Comparison of ENCODE assay signal across 18 mouse cellular contexts in genomic region chr10:119463345-119463744, GRCm38 (mm10). TPM values are rescaled to one million over a fixed set of nuclear protein-coding genes. Genes with fewer than 3 reads are reported as not detected.
"Had no signal": no experiment of that assay in that cellular context is flagged by ENCODE, and none has a peak within 500 bp of the region (broad histone marks: within the 10 kb centered on the region; RNA-seq: fewer than 3 reads in every experiment).

No protein-coding gene starts in this region.

- H3K4me3 ChIP-seq: layer of hippocampus, adult 2 months; limb, embryonic 13.5 days; liver, embryonic 15.5 days; midbrain, embryonic 10.5 days; myocyte; neural tube, embryonic 15.5 days had no signal

- H3K27me3 ChIP-seq: limb, embryonic 13.5 days; liver, embryonic 15.5 days; neural tube, embryonic 15.5 days had no signal

- H3K27ac ChIP-seq: kidney, postnatal 0 days; layer of hippocampus, adult 2 months; limb, embryonic 13.5 days; liver, embryonic 15.5 days; midbrain, embryonic 10.5 days; neural tube, embryonic 15.5 days had no signal

- H3K9ac ChIP-seq: limb, embryonic 13.5 days; liver, embryonic 15.5 days; lung, embryonic 14.5 days; neural tube, embryonic 15.5 days had no signal

- H3K36me3 ChIP-seq: limb, embryonic 13.5 days; liver, embryonic 15.5 days; midbrain, embryonic 10.5 days; neural tube, embryonic 15.5 days had no signal

- H3K4me1 ChIP-seq: liver, embryonic 15.5 days; neural tube, embryonic 15.5 days had no signal

- DNase-seq: kidney, adult 9 months; kidney, postnatal 4 days; left cerebral cortex, postnatal 4 days; lung, embryonic 14.5 days; lung, postnatal 10 days; lung, postnatal 4 days; midbrain, embryonic 14.5 days; right cerebral cortex, postnatal 4 days; spleen, adult 18-20 months; thymus, postnatal 36 days had no signal

- H3K4me2 ChIP-seq: limb, embryonic 13.5 days; liver, embryonic 15.5 days; lung, embryonic 14.5 days; neural tube, embryonic 15.5 days had no signal

- H3K9me3 ChIP-seq: limb, embryonic 13.5 days; liver, embryonic 15.5 days; midbrain, embryonic 10.5 days; neural tube, embryonic 15.5 days had no signal

RNA-seq across cellular contexts. Expression of gene Grip1, which starts 9.7 kb away (rescaled TPM):
- total RNA-seq: megakaryocyte, adult 5-6 weeks had no signal
